Mouse (Mus musculus): ENCODE data around the gene Kcnab1. TPM values are rescaled to one million over a fixed set of nuclear protein-coding genes. Genes with fewer than 3 reads are reported as not detected.

The Kcnab1 gene
- total RNA-seq (2021): 1 to 10 TPM; 3.3 to 3.5 TPM
- long read RNA-seq, experiment 1: 0 reads
- long read RNA-seq, experiment 2: 0 reads

- DNase-seq (ENCODE audit: low spot score in 2 of 2): no peak
These were observed at the start of gene Kcnab1 for GRCm38 (mm10) chr3:65108945-65109921. Gene Kcnab1, plus strand, starts transcription at chr3:65109384.

GRCm38 (mm10) chr3:65088295-65088694, 20.9 kb upstream of the Kcnab1 start:
- DNase-seq (ENCODE audit: low spot score in 2 of 2): no peak

DNA sequence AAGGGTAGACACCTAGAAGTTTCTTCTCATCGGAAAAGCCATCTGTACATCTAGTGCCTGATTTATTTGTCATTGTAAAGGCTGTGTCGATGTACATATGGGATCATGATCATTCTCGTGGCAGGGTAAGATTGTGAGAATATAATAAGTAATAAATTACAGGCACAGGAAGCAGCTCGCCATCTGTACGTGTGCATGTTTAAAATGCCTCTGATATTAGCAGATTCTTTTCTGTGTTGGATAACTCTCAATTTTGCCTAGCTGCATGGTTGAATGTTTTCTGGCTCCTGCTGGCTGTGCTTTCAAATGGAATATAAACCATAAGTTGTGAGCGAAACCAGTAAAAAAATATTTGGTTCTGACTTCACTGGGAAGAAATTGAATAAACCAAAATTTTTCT, 5.1 kb upstream of the Kcnab1 start:
- no peak for DNase-seq (ENCODE audit: low spot score in 2 of 2)

GRCm38 (mm10) chr3:65110190-65110589, 1.0 kb downstream of the Kcnab1 start:
- no peak for DNase-seq (ENCODE audit: low spot score in 2 of 2)

- no peak for DNase-seq (ENCODE audit: low spot score in 2 of 2)
These were observed 2.0 kb downstream of the Kcnab1 start for GRCm38 (mm10) chr3:65111176-65111575.

DNA sequence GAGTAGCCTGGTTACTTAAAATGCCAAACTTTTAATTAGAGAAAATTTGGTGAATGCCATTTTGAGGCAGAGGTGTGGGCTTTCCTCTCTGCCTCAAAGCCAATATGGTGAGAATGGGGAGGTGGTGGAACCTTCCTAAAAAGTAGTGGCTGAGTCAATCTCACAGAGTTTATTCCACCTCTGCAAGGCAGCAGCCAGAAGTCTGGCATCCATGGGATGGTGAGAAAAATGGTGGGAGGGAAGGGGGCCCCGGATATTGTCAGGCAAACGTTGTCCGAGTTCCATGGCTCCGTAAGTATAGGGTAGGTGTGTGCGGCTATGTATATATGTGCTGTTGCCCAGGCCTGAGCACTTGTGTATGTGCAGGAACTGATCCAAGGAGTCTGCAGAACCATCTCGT, 6.0 kb downstream of the Kcnab1 start:
- no peak for DNase-seq (ENCODE audit: low spot score in 2 of 2)

- no peak for DNase-seq (ENCODE audit: low spot score in 2 of 2)
These were observed 7.8 kb downstream of the Kcnab1 start for GRCm38 (mm10) chr3:65116958-65117357.

DNA sequence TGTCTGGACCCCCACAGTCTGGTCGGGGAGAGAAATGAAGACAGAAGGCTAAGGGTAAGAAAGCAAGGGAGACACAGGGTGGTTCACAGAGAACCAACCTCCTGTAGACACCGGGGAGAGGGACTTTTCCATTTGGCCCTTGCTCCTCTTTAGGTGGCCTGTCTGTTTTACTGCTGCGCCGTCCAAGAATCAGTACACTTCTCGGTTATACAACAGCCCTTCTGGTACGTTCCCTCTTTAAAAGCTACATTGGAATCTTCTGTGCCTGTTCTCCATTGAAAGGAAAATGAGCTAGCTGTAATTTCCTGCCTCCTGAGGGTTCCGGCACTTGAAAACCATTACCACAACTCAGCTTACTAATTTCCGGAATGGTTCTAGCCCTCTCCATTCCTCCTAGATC, 8.2 kb downstream of the Kcnab1 start:
- DNase-seq (ENCODE audit: low spot score in 2 of 2): no peak

DNA sequence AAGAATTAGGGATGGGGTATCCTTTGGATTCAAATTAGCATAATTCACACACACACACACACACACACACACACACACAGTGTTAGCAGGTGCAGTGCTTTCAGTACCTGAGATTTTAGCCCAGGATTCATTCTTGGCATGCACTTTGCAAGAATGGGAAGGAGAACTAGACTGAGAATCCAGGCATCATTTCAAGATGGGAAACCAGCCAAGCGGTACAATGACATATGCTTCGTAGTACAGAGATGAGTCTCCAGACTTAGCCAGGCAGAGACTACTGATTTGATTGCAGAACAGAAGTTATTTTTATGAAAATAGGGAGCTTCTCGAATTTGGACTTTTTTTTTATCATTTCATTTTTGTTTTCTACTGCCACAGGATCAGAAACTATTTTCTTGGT, 15.8 kb downstream of the Kcnab1 start:
- no peak for DNase-seq (ENCODE audit: low spot score in 2 of 2)

DNA sequence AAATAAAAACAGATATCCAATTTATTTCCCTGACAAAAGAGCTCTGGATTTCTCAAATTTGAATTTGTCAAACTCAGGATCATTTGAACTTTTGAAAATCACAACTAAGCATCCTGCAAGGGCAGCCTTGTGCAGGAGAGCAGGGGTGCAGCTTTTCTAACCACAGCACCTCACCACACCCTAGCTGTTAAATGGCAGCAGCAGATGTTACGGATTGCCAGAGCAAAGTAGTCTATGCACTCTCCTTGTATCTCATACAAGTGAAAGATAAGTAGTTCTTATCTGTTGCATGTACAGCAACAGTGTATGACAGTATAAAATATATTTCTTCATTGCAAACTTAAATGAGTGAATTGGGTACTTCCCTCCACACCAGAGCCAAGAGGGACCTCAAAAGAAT, 20.4 kb downstream of the Kcnab1 start:
- DNase-seq (ENCODE audit: low spot score in 2 of 2): no peak

DNA sequence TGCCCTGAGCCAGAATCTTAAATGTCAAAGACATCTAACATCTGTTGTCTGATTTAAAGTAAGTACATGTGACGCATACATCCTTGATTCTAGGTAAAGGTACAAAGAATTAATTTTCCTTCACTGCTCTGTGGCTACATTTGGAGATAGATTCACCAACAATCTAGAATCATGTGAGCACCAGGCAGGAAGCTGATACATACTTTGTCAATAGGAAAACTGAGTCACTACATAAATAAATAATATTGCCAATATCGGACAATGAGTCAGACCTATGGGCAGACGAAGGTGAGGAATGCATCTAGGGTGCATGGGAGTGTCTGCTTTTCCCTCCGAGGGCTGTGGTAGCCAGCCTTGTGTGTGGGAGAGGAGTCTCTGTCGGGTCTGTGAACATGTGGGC, 25.7 kb downstream of the Kcnab1 start:
- DNase-seq (ENCODE audit: low spot score in 2 of 2): no peak

GRCm38 (mm10) chr3:65136897-65137296, 27.7 kb downstream of the Kcnab1 start:
- no peak for DNase-seq (ENCODE audit: low spot score in 2 of 2)

DNA sequence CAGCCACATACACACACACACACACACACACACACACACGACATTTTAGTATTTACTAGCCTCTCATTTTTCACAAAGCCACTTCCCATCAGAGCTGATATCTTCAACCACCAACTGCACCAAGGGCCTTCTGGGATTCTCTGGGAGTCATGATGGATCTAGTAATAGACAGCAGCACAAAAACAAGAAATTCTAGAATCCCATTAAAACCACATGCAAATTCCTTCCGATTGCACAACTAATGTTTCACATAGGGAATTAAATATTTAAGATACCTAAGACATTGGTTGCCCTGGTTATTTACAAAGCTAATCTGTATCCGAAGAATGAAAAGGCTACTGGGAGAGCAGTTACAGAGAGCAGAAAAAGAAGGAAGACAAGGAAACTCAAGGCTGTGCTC, 29.6 kb downstream of the Kcnab1 start:
- DNase-seq (ENCODE audit: low spot score in 2 of 2): no peak

GRCm38 (mm10) chr3:65145152-65145551, 36.0 kb downstream of the Kcnab1 start:
- DNase-seq (ENCODE audit: low spot score in 2 of 2): no peak

- no peak for DNase-seq (ENCODE audit: low spot score in 2 of 2)
These were observed 42.6 kb downstream of the Kcnab1 start for GRCm38 (mm10) chr3:65151808-65152207.

DNA sequence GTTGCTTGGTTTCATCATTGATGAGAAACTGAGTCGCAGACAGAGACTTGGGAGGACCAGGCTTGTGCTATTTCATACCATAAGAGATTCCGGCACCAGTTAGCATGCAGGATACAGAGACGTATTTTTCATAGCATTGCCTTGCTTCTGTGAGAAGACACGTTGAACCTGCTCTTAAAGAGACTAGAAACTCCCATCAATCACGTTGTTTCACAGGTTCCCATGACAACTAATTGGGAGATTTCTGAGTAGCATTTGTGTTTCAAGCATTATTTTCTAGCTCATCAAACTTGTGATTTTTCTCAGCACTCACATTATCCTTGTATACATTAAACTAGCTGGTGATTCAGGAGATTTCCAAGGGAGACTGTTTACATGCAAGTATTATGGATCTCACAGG, 63.8 kb downstream of the Kcnab1 start:
- DNase-seq (ENCODE audit: low spot score in 2 of 2): no peak

DNA sequence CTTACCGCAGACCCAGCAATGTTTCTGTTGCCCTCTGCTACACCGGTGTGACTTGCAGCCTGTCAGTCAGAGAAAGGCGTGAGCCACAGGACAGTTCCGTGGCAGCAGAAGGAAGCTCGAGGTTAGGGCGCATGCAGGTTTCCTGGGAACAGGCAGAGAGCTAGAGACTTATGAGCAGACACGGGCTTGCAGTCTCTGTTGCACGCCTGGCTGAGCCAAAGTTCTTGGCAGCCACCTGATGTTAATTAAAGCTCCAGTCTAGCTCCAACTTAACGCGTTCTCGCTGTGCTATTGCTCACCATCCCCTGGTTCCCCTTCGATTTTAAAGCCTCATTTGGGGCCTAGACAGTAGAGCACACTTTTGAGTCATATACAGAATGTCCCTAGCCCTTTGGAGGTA, 65.4 kb downstream of the Kcnab1 start:
- DNase-seq (ENCODE audit: low spot score in 2 of 2): no peak

- DNase-seq (ENCODE audit: low spot score in 2 of 2): no peak
These were observed 66.6 kb downstream of the Kcnab1 start for GRCm38 (mm10) chr3:65175819-65176218.

DNA sequence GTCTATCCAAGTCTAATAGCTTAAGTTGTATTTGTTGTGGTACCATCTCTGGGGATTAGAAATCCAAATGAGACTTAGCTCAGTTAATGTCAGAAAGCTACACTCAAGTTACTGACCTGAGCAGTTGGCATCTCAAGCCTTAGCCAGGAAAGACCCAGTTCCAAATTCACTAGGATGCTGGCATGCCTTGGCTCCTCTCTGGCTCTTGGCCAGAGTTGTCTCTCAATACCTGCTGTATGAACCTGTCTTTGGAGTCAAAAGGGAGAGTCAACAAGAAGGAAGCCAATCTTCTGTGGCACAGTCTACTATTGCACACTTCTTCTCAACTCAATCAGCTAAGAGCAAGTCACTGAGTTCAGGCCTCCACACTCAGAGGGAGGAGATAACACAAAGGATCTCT, 67.7 kb downstream of the Kcnab1 start:
- DNase-seq (ENCODE audit: low spot score in 2 of 2): no peak

GRCm38 (mm10) chr3:65187833-65188698, 78.9 kb downstream of the Kcnab1 start:
- DNase-seq (ENCODE audit: low spot score in 2 of 2): no peak

- no peak for DNase-seq (ENCODE audit: low spot score in 2 of 2)
These were observed 91.4 kb downstream of the Kcnab1 start for GRCm38 (mm10) chr3:65200611-65201010.

Data from adrenal gland, postnatal 4 days (tissue).